In the genomic region with DNA sequence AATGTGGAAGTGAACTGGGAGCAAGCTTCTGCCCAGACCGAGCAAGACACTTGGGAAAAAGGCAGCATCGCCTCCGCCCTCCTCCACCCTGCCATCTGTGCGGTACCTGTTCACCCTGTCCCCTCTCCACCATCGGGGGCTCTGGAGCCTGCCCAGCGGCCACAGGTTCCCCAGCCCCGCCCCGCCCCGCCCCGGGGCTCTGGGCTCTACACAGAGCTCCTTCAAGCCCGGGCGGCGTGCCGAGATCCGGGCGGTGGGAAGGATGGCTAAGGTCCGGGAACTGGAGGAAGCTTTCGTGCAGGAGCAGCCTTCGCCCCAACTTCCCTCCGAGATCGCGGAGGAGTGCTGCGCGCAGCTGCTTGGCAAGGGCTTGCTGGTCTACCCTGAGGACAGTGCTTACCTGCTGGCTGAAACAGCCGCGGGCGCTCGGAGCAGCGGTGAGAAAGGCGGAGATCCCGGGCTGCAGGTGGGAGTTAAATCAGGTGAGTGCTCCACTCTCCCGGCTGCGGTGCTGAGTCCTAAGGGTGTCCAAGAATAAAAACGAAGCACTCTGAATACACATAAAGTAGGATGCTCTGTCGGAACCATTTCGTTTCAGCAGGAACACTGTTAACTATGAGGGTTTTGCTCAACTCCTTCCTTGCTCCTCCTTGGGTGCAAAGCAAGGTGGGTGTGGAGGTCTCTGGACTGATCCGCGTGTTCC, we compare ENCODE assay signal across 8 mouse cellular contexts. TPM values are rescaled to one million over a fixed set of nuclear protein-coding genes. Genes with fewer than 3 reads are reported as not detected.
DNase-seq lines count a peak whose midpoint lies in the region; ATAC-seq lines count a peak whose summit lies in the region.

TSS of gene Rfx6 (plus strand) at position 209 of the 703 bp plus-strand sequence.

- DNase-seq in heart, adult 18-20 months = no peak
- DNase-seq in R1 (ENCODE audit: low read depth, low spot score) = peak; percentile 49
- DNase-seq in limb, embryonic 11.5 days (ENCODE audit: low spot score) = peak; percentile 56
- peak; percentile 54 for DNase-seq in neural tube, embryonic 10.5 days (ENCODE audit: extremely low spot score, low spot score)
- DNase-seq in layer of hippocampus, adult 9-11 months = no peak
- no peak for DNase-seq in adrenal gland, adult 18-20 months (ENCODE audit: low spot score in 2 of 2)

- no peaks in the 10 kb centered on the region for H3K9me3 ChIP-seq in heart, embryonic 11.5 days (replicated peaks; ENCODE audit: control insufficient read depth, low read length)
- no peaks in the 10 kb centered on the region for H3K9me3 ChIP-seq in forebrain, embryonic 16.5 days (ENCODE audit: control insufficient read depth, low read length)
- no peaks in the 10 kb centered on the region for H3K9me3 ChIP-seq in limb, embryonic 11.5 days (ENCODE audit: control insufficient read depth, low read length)

- under 1% methylated on average over 36 of the region's 38 CpGs for WGBS in heart, embryonic 11.5 days (ENCODE audit: insufficient replicate concordance)
- WGBS in forebrain, embryonic 16.5 days = 1% methylated on average over 38 of the region's 38 CpGs
- under 1% methylated on average over 38 of the region's 38 CpGs for WGBS in limb, embryonic 11.5 days

- peak within 1 kb of the TSS; percentile 90 for H3K4me2 ChIP-seq in heart, embryonic 11.5 days
- H3K4me2 ChIP-seq in forebrain, embryonic 16.5 days (ENCODE audit: low read length) = peak within 1 kb of the TSS; percentile 100
- peak within 1 kb of the TSS; percentile 75 for H3K4me2 ChIP-seq in limb, embryonic 11.5 days (ENCODE audit: low read depth, severe bottlenecking)

- H3K27me3 ChIP-seq in heart, embryonic 11.5 days (ENCODE audit: control insufficient read depth, insufficient read depth, low read length) = peaks cover 20% of the 10 kb centered on the region
- H3K27me3 ChIP-seq in forebrain, embryonic 16.5 days (replicated peaks; ENCODE audit: control insufficient read depth, insufficient read depth, low read length) = peaks cover 18% of the 10 kb centered on the region
- H3K27me3 ChIP-seq in limb, embryonic 11.5 days (ENCODE audit: control insufficient read depth, insufficient read depth, low read length) = peaks cover 21% of the 10 kb centered on the region

- no peak within 1 kb of the TSS for H3K27ac ChIP-seq in heart, embryonic 11.5 days (ENCODE audit: low read depth, low read length)
- no peak within 1 kb of the TSS for H3K27ac ChIP-seq in forebrain, embryonic 16.5 days (ENCODE audit: low read length)
- no peak within 1 kb of the TSS for H3K27ac ChIP-seq in limb, embryonic 11.5 days (replicated peaks; ENCODE audit: low read depth, low read length)

- no peaks in the 10 kb centered on the region for H3K36me3 ChIP-seq in heart, embryonic 11.5 days (ENCODE audit: control insufficient read depth, insufficient read depth, low read length)
- no peaks in the 10 kb centered on the region for H3K36me3 ChIP-seq in forebrain, embryonic 16.5 days (ENCODE audit: control insufficient read depth, insufficient read depth)
- no peaks in the 10 kb centered on the region for H3K36me3 ChIP-seq in limb, embryonic 11.5 days (ENCODE audit: control insufficient read depth, insufficient read depth, low read length)

- no peak within 1 kb of the TSS for H3K9ac ChIP-seq in heart, embryonic 11.5 days (ENCODE audit: low read depth, low read length)
- H3K9ac ChIP-seq in forebrain, embryonic 16.5 days (replicated peaks; ENCODE audit: low read depth, low read length) = peak within 1 kb of the TSS; percentile 57
- no peak within 1 kb of the TSS for H3K9ac ChIP-seq in limb, embryonic 11.5 days (ENCODE audit: low read length)

- 0 out of 2 replicates have a peak, but pooled peaks cover 2% of the 10 kb centered on the region for H3K4me1 ChIP-seq in heart, embryonic 11.5 days (ENCODE audit: control insufficient read depth, insufficient read depth, low read length)
- peaks cover 14% of the 10 kb centered on the region for H3K4me1 ChIP-seq in forebrain, embryonic 16.5 days (replicated peaks; ENCODE audit: control insufficient read depth, insufficient read depth, low read length)
- peaks cover 5% of the 10 kb centered on the region for H3K4me1 ChIP-seq in limb, embryonic 11.5 days (ENCODE audit: control insufficient read depth, insufficient read depth, low read length)

- H3K4me3 ChIP-seq in heart, embryonic 11.5 days (ENCODE audit: low read depth, low read length) = peak within 1 kb of the TSS; percentile 51
- H3K4me3 ChIP-seq in forebrain, embryonic 16.5 days (replicated peaks; ENCODE audit: low read length) = peak within 1 kb of the TSS; percentile 56
- peak within 1 kb of the TSS; percentile 38 for H3K4me3 ChIP-seq in limb, embryonic 11.5 days (ENCODE audit: low read depth, low read length)

- ATAC-seq in heart, embryonic 11.5 days (replicated peaks; ENCODE audit: insufficient number of reproducible peaks, low FRiP score, low TSS enrichment) = peak; percentile 18; the same call in 1 of the 2 replicates
- peak; percentile 82 for ATAC-seq in forebrain, embryonic 16.5 days
- peak; percentile 73 for ATAC-seq in limb, embryonic 11.5 days (ENCODE audit: insufficient number of reproducible peaks, low FRiP score, low TSS enrichment, low read depth)

RNA-seq across cellular contexts. Expression of gene Rfx6, which starts in this region (rescaled TPM):
- polyA plus RNA-seq in heart, embryonic 11.5 days (2014; fragmentation: Nextera tagmentation; extraction: Ambion mirVana) = 0.07 and 0.13 TPM in 2 replicates
- total RNA-seq in heart, adult 18-20 months (2021) = not detected
- not detected in 2 replicates for polyA plus RNA-seq in forebrain, embryonic 16.5 days (2015; fragmentation: Nextera tagmentation; extraction: Ambion mirVana)
- not detected in 2 replicates for polyA plus RNA-seq in limb, embryonic 11.5 days (2014; fragmentation: Nextera tagmentation; extraction: Ambion mirVana)
- not detected for total RNA-seq in adrenal gland, adult 18-20 months (2021)

Comparison
In these comparisons a context has a peak if more than half of its experiments do, and no peak if none do; other contexts are left out.
1. Peak in ATAC-seq, H3K4me3 ChIP-seq and H3K4me2 ChIP-seq in heart, embryonic 11.5 days; RNA of the gene not detected or under 1 TPM.
2. Peak in ATAC-seq, H3K4me3 ChIP-seq, H3K9ac ChIP-seq and H3K4me2 ChIP-seq in forebrain, embryonic 16.5 days; RNA of the gene not detected or under 1 TPM.
3. Peak in DNase-seq, ATAC-seq, H3K4me3 ChIP-seq and H3K4me2 ChIP-seq in limb, embryonic 11.5 days; RNA of the gene not detected or under 1 TPM.
4. ATAC-seq: peak in every context shown above with its lines; median percentile 82 in forebrain, embryonic 16.5 days; 73 in limb, embryonic 11.5 days; 18 in heart, embryonic 11.5 days.
5. DNase-seq: peak in R1 (single experiment) and neural tube, embryonic 10.5 days (single experiment); none in heart, adult 18-20 months (0 of 2), layer of hippocampus, adult 9-11 months (single experiment) and adrenal gland, adult 18-20 months (0 of 2).
6. Peak in every context shown above with its lines, with median percentiles within 50 percentile points of each other: H3K4me2 ChIP-seq and H3K4me3 ChIP-seq.